Mouse (Mus musculus) telencephalon, adult 2 months (tissue): ENCODE data around the gene Tnfrsf1b.

Experiments
- DNase-seq: peaks from one replicate; pipeline ENCODE4 v3.0.0-alpha.2; 2011; ENCODE audit warnings: low read depth, low spot score

The Tnfrsf1b gene

DNA sequence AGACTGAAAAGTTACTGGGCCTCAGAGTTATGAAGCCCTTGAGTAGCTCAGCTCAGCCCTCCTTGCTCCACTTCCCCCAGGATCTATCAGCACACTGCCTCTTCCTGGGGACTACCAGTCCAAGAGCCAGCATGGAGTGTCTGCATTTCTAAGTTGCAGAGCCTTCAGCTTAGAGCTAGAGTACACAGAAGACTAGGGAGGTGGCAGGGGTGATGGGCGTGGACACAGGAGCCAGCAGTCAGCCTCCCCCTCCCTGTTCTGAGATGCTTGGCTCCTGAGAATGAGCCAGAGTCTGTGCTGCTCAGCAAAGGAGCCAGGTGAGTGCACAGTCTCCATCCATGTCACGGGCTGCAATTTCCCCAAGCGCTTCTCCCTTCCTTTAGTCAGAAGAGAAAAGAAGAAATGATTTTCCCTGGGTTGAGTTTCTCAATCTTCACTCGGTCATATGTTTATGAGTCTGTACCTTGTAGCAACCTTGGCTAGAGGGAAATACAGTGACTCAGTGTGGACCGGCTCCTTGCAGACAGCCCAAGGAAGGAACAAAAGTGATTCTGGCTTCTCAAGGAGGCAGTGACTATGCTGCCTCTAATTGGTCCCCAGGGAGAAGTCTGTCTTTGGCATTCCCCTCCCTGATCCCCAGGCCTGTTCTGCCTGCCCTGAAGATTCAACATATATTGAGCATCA is 11.2 kb upstream of the Tnfrsf1b start:
- DNase-seq: no peak

DNA sequence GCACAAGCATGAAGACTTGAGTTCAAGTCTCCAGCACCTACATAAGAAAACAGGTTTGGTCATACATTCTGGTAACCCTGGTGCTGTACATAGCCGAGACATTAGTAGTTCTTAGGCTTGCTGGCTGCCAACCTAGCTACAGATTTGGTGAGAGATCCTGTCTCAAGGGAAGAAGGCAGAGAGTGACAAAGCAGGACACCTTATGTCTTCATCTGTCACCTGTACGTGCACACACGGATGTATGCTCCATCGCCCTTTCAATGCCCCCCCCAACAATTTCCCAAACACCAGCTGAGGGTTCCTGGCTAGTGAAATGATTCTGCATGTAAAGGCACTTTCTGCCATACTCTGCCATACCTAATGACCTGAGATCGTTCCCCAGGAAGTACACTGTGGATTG is 9.5 kb upstream of the Tnfrsf1b start:
- no peak for DNase-seq

DNA sequence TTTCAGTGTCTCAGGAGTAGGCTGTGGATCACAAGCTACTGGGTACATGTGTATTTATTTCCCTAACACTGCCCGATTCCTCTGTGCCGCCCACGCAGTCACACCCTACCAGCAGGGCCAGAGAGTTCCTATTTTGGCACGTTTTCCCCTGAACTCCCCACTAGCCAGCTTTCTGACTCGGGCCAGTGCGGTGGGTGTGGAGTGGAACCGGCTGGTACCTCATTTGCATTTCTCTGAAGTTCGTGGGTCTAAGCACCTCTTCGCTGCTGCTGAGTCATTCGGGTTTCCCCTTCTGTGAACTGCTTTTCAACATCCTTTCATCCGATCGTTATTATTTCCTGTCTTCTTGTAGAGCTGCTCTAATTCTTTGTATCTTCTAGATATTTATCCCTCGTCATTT is 7.7 kb upstream of the Tnfrsf1b start:
- no peak for DNase-seq

DNA sequence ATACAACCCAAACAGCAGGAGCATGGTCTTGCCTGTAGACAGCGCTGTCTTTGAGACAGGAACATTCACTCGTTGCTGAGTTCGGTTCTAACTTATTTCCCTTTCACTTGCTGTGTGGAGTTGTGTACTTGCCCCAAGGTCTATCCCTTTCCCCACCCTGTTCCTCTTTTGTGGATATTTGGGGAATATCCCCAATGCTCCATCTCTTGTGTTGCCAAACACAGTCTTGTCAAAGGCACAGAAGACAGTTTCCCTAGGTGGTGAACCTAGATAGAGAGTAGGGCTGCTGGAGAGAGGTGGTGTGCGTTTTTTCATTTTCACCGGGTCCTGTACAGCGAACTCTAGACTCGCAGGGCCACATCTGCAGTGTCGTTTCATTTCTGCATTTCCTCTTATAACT is 5.9 kb upstream of the Tnfrsf1b start:
- DNase-seq: no peak

DNA sequence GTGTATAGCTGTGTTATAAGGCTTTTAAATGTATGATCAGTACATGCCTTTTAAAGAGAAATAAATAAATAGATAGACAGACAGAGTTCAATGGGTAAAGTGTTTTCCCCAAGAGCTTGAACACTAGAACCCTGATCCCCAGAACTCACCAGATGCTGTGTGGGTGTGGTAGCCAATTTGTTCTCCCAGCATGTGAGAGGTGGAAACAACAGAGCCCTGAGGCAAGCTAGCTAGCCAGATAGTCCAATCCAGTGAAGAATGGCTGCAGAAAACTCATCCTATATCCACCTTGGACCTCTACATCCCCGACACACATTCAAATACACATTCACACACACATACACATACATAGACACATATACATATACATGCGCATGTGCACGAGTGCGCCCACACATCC is 4.9 kb upstream of the Tnfrsf1b start:
- DNase-seq: no peak

DNA sequence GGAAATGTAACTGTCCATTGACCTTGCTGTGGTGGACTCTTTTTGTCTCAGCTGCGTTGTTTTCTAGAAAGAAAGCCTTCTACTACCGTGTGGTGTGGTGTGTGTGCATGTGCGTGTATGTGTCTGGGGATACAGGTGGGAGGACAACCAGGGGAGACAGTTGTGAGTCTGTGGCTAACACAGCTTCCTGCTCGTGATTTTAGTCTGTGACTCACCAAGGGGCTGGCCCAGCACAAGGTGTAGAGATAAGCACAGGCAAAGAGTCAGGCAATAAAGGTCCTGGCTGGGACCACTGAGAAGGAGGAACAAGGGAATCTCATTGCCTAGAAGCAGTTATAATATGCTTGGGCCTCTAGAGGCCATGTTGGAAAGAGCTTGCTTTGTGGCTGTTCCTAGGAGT is 3.3 kb upstream of the Tnfrsf1b start:
- DNase-seq: no peak

DNA sequence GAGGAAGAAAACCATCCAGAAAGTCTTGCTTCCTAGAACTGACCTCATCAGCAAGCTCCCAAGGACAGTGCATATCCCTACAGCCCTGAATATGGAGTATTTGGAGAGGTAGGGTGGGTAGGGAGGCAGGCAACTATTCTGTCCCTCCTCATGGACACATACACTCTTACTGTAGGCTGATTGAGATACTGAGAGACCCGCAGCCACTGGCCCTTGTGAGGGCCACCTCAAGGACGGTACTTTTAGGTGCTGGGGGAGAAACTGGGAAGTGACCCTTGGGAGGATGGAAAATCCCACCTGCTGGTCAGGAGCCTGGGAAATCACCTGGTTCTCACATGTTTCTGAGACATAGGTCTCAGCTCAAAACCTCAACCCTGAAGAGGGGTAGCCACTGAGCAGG is 886 bp upstream of the Tnfrsf1b start:
- no peak for DNase-seq

DNA sequence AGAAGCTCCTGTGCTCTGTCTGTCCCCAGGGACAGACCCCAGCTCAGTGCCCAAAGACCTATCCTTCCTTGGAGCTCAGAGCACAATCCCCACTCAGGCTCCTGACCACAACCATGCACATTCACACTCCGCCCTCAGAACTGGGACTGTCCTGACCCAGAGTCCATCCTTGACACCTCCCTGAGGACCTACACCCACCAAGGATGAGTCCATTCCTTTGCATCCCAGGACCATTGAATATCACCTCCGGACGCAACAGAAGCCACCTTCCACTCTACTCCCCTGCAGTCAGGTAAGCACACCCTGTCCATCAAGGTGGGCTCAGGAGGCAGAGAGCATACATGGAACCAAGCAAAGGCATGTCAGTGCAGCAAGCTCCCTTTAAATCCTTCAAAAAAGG is 1.1 kb downstream of the Tnfrsf1b start:
- no peak for DNase-seq

DNA sequence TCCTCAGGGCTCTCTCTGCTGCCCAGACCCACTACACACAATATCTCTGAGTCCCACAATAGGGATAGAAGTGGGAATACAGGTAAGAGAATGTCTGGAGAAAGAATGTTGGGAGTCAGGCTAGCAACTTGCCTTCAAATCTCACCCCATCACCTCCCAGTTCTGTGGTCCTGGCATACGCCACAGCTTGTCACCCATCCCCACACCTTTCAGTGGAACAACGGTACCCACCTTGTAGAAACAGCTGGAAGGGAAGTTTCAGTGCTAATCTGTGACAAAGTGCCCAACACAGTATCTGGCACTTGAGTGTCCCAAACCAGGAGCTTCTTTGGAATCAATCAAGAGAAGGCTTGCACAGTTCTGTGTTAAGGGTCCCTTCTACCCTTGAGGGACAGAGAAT is 2.0 kb downstream of the Tnfrsf1b start:
- no peak for DNase-seq

DNA sequence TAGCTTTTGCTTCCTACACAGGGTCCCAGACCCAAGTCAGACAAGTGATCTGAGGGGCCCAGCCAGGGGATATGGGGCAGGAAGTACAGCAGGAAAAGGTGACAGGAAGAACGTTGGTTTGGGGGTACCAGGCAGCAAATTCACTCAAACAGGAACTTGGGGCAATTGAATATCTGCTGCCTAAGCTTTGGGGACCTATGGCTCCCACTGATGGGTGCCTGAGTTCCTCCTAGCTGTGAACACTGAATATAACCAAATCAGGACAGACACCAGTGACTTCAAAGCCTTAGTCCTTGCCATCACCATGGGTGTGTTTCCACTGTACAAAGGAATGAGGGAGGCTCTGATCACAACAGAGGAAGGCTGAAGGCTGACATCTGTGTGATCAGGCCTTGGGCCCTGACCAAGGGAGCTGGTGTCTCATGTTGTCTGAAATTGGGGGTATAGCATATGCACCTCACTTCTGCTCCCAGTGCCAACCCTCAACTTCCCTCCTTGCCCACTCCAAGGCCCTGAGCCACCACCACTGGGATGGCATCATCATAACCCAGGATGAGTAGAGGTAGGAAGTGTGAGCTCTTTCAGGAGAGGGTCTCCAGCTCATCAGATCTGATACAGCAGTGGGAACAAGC is 3.8 kb downstream of the Tnfrsf1b start:
- DNase-seq: no peak

DNA sequence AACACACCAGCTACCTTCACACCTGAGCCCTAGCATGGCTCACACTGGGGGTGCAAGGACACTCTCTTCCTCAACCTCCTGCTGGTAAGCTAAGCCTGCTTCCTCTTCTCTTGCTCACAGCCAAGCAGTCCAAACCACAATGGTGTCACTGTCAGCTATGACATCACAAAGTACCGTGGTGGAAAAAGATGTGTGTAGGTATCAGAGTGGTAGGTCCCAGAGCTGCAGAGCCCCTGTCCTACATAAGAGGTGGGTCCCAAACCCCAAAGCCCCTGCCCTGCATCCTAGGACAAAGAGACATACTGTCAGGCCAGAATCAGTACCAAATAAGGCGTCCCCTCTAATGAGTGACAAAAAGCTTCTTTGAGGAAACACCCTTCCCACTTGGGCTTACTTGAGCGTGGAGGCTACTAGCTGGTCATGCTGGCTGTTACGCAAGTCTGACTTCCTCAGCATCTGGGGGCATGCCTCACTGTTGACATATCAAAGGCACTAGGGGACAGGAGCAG is 5.9 kb downstream of the Tnfrsf1b start:
- DNase-seq: no peak

DNA sequence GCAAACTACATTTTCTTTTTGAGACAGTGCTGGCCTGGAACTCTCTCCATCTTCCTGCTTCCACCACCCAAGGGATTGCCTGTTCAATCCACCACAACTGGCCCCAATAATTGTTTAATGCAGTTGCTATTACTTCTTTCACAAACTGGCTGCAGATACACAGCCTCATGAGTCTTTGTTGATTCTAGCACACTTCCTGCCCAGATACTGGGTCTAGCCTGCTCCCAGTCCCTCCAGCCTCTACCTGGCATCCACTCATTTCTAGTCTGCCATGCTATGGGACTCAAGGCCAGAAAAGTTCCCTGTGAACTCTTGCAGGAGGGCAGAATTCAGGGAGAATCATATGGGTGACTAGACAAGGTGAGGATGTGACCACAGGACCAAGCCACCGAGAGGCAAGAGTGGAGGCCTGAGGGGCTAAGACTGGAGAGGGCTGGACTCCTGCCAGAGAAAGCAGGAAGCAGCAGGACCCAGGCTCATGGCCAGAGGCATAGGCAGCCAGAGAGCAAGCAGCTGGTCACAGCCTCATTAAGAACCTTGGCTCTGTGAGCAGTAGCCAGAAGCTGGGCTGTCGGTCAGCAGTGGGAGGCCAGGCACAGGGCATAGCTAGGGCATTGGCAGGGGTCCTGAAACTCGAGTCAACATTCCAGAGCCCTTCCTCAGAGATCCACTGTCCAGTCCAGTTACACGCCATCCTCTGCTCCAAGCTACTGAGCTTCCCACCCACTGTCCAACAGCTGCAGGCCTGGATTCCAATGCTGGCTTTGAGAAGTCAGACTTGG is 7.4 kb downstream of the Tnfrsf1b start:
- DNase-seq: no peak

DNA sequence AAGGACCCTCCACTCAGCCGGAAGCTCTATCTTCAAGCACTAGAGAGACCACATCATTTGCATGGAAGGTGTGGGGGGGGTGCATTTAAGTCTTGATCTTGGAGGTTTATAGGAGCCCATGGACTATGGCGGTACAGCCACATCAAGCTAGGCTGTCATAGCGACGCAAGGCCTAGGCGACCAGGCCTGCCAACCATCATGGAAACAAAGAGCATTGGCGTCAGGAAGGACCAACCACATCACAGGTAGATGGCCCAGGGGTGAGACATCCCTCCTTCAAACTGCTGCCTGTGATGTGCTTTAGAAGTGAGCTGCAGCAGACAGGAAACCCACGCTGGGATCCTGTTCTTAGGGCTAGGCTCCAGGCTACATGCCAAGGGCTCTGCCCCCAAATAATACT is 10.6 kb downstream of the Tnfrsf1b start:
- DNase-seq: no peak

DNA sequence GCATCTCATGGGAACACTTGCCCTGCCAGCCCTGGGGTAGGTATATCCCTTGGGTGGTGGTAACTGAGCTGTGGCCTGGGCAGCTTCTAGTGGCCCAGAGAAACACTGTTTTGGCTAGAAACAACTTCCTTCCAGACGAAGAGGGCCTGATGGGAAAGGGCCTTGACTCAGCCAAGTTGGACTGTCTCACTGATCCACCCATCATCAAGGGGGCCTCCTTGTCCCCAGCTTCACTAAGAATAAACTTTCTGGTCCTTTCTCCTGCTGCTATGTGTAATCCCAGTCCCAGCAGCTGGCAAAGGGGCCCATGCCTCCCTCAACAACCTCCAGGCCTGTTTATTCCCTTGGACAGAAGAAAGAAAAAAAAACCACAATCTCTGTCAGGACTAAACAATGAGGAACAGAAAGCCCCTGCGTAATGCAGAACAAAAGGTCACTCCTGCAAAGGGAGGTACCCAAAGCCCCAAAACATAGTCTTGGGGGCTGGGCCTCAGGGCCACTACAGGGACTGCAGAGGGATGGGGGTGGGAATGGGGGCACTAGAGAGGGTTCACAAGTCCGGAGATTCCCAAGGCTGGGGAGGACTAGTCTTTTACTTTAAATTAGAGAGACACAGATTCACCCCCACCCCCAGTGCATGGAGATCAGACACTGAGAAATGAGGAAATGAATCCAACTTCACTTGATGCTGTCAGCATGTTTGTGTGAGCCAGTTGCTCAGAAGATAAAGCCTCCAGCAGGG is 13.0 kb downstream of the Tnfrsf1b start:
- no peak for DNase-seq

DNA sequence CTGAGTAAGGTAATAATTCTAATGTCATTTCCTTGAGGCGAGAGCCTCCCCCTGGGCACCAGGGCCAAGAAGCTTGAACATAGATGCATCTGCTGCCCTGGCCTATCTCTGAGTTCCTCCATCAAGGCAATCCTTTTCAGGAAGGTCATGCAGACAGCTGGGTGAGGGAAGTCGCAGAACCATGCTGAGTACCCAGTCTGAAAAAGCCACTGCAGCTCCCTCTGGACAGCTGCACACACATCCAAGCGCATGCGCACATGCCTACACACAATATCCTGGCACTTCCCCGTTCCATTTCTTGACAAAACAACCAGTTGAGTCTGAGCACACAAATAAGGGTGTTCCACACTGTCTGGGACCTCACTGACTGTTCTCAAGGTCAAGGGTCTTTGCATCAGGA is 14.9 kb downstream of the Tnfrsf1b start:
- DNase-seq: no peak

DNA sequence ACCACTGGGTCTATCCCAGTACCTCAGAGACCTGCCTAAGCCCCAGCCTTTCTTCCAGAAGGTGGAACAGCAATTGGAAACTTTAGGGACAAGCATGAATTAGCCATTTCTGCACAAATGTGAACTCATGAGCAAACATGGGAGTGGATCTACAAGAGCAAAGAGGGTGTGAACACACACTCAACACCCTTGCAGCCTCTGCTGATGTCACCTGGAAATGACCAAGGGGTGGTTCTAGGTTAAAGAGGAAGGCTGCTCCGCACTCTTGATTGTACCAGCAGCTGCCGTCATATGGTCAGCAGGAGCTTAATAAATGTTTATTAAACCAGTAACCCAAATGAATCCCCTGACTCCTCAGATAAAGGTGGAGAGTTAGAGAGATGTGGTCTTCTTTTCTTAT is 16.0 kb downstream of the Tnfrsf1b start:
- DNase-seq: no peak

DNA sequence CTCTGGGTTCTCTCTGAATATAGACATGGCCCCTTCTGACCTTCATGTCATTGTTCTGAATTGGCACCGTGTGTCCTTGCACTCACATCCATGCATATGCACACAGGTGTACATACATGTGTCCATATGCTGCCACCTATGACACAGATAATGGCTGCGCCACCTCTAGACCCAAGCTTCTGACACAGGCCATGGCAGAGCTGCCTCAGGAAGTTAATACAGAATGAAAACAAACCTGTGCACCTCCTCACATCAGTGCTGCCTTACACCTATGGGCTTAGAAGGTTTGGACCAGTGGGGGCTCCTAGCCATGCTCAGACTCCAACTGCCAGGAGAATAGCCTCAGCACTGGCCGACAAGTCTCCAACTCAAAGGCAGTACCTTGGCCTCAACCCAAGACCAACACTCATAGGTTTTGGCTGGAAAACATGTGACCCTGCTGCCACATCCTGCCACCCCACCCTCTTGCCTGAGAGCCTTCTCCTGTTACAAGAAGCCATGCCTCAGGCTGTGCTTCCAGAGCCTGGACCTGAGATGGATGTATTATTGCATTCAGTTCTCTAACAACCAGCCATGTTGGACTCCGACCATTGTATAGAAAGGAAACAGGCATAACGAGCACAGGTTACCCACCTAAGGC is 17.0 kb downstream of the Tnfrsf1b start:
- DNase-seq: no peak

DNA sequence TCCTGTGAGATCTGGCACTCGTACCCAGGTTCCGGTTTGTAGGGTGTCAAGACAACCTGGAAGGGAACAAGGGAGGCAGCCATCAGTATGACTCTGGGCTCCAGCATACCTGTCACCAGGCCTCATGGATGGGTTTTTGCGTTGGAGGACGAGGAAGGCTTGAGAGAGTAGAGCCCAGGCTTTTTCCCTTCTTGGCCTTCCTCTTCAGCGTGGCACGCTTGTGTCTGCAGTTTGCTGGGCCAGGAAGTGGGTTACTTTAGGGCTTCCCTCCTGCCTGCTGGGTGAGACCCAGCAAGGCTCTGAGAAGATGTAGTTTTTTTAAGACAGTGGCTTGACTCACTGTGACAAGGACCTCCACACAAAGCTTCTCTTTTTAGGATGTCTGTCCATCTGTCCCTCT is 17.6 kb downstream of the Tnfrsf1b start:
- no peak for DNase-seq

DNA sequence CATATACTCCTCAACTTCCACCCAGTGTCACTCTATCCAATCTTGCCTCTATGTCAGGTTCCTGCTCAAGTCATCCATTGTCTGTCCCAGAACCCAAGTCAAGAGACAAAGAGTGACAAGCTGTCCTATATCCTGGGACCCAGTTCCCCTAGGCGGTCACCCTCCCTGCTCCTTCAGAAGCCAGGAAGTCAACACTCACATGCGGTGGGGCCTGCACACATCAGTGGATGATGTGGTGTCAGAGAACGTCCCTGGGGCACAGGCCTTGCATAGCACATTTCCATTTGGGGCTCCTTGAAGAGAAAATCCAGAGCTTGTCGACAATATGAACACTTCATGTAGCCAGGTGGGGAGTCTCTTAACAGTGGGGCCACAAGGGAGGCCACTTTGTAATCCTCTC is 22.1 kb downstream of the Tnfrsf1b start:
- DNase-seq: no peak

DNA sequence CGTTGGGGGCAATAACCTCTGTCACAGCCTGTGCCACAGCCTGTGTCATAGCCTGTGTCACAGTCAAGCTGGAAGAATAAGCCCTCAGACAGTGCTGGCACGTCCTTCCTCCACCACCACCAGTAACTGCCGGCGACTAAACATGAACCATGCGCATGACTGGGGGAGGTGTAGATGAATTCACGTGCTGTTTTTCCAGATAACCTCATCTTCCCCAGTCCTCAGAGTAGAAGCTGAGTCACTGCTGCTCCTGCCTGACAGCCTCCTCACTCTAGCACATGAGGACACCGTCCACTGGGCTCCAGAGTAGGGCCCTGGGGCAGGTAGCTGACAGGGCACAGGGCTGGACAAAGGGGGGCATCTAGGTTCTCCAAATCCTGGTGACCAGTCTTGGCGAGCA is 24.6 kb downstream of the Tnfrsf1b start:
- DNase-seq: no peak

DNA sequence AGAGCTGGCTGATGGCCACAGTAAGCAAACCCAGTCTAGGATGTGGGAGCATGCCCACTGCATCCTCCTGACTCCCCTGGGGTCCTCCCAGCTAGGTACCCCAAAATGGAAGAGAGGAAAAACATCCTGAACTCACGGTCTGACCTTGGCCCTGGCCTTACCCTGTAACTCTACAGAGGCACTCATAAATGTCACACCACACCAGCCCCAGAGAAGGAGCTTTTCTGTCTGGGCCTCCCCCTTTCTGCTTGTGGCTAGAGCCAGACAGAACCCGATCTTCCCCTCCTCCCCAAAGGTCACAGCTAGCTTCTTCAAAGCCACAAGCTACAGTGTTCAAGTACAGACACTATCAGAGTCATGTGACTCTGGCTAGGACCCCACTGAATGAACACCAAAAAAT is 25.3 kb downstream of the Tnfrsf1b start:
- no peak for DNase-seq

DNA sequence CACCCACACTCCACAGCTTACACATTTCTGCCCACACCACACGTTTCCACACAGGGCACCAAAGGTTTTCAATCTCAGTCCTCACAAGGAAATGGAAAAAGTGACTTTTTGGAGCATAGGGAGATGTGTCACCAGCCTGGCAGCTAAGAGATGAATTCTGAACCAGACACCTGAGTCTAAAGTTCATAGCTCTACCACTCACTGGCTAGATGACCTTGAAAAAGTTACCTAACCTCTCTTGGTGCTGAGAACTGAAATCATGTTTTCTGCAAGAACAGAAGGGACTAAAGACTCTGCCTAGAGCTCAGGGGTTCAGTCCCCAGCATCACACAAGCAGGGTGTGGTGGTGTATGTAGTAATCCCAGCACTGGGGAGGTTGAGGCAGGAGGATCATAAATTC is 26.7 kb downstream of the Tnfrsf1b start:
- DNase-seq: no peak
